Mouse (Mus musculus): ENCODE measurements around the gene Exosc2. TPM values are rescaled to one million over a fixed set of nuclear protein-coding genes. Genes with fewer than 3 reads are reported as not detected.
"Not testable (repeated sequence)": the region's sequence is repeated elsewhere in the genome, so short reads cannot be mapped to it uniquely, and the experiment has no call there.

Gene Exosc2
- total RNA-seq, 4 experiments from 2014 or later, result 7.0 to 10.4 (median 8.0) TPM

DNA sequence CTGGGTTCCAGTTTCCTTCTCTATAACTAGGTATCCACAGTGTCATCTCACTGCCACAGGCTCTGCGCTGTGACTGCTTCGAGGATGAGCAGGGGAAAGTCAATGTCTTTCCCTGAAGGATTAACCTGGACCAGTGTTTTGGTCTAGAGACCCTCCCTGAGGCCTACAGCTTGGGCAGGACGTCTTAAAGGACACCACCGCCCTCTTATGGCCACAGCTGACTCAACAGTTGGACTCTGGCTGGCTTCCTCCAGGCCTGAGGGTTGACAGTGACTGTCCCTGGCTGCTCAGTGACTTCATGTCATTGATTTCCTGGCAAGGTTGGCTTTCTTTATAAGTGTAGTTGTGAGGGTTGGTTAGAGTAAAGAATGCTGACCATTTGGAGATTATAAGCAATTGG lies 3.2 kb upstream of the Exosc2 start:
- DNase-seq (ENCODE audit: low spot score in 2 of 2), result no peak

DNA sequence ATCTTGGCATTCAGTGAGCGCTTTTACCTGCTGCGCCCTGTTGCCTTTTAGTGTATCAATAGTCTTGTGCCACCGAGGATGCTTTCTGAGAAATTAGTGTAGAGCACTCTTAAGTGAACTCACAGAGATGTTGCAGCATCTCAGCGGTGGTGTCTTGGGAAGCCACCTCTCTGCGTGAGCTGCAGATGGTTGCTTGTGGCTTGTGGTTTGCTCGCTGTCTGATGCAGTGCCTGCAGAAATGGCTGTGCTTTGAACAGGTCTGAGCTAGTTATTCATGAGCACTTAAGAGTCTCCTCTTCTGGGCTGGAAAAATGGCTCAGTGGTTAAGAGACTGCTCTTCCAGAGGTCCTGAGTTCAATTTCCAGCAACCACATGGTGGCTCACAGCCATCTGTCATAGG lies 8.1 kb downstream of the Exosc2 start:
- DNase-seq (ENCODE audit: low spot score in 2 of 2), result no peak

DNA sequence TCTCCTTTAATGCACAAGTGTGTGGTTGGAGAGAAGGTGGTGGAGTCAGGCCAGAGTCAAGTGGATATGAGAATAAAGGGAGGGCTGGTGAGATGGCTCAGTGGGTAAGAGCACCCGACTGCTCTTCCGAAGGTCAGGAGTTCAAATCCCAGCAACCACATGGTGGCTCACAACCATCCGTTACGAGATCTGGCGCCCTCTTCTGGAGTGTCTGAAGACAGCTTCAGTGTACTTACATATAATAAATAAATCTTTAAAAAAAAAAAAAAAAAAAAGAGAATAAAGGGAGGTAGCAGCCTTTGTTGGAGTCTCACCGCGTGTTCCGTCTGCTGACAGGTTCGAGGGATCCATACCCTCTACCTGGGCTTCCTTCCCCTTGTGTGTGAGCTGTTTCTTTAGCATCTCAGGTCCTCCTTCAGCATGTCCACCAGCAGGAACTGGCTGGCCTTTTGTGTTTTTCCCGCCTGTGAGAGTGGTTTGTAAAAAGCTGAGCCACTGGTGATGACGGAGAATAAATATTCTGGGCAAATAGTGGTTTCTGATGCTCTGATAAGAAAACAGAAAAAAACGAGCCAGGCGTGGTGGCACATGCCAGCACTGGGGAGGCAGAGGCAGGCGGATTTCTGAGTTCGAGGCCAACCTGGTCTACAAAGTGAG lies 10.7 kb downstream of the Exosc2 start:
- DNase-seq (ENCODE audit: low spot score in 2 of 2), result not testable (repeated sequence)

DNA sequence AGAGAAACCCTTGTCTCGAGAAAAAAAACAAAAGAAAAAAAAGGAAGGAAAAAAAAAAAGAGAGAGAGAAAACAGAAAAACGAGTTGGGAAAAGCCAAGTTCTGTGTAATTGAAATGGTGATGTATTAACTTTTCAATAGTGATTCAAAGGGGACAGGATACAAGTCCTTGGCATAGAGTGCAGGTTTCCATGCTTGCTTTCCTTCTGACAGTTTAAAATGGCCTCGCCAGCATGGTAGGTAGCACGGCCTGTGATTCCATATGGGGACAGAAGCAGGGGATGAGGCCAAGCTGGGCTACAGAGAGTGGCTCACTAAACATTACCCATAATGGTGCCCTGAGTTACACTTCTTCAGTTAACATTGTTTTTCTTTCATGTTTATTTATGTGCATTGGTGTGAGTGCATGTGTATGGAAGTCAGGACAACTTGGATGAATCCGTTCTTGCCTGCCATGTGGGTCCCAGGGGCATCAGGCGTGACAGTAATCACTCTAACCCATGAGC lies 11.3 kb downstream of the Exosc2 start:
- no peak for DNase-seq (ENCODE audit: low spot score in 2 of 2)

DNA sequence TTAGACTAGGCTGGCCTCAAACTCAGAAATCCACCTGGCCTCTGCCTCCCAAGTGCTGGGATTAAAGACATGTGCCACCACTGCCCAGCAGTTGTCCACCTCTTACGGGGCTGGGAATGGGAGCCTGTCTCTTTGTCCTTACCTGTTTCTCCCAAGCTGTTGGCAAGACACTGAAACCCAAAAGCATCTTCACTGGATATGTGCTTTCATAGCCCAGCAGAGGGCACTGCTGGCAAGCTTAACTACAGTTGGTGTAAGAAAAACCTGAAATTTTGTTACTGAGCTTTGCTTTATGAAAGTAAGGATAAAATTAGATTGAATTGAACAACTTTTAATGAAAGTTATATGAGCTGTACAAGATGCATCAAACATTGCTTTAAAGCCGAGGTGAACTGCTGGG lies 13.2 kb downstream of the Exosc2 start:
- peak in 1 of 2 experiments; percentile 27 for DNase-seq (ENCODE audit: low spot score in 2 of 2)

DNA sequence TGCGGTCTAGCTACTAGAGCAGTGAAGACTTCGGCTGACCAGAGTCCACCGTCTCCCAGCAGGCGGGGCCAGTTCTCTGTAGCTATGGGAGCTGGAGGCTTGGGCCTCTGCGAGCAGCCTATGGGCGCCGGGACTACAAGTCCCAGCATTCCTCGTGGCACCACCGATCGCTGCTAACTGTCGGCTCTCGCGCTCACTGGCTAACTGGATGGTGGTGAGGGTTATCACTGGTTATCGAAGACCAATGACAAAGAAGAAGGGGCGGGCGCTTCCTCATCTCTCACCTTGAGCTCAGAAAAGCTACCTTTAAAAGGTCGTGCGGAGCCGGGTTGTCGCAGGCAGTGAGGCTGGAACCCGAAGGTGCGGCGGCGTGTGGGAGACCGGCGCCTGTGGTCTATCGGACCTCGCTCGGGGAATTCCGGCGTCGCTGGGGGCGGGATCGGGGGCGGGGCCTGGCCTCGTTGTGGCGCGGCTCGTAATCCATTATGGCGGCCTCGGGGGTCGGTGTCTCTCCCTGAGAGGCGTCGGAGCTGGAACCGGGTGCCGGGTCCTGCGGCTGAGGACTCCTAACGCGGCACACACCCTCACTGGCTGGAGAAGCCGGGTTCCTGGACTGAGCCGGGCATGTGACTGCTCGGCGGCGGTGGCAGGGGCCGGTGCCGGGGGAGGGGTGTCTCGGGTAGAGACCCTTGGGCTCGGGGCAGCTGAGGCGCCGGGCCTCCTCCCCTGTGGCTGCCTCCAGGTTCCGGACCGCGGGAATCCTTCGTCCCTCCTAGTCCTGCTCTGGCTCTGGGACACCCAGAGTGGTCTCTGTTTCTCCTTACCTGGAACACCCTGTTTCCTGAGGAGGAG lies 17.8 kb downstream of the Exosc2 start, which contains the start of gene Abl1:
Abl1 (plus strand) TSS at position 303 of the 852 bp plus-strand sequence.
- DNase-seq (ENCODE audit: low spot score in 2 of 2), result peak; percentile 92 to 95

DNA sequence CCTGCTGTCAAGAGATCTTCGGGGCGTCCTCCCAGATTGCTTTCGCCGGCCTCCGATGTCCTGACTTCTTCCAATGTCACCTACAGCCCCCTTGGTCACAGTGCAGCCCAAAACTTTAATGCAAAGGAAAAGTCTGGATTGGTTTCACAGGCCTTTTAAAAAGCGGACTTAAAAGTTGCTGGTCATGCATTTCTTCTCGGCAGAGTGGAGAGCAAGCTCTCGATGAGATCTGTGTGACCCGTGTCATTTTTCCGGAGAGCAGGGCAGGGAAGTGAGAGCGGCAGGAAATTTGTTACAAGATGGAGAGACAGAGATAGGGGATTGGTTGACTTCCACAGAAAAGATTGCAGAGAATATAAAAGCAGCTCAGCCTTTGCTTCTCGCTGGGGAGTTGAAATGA lies 18.5 kb downstream of the Exosc2 start:
- DNase-seq (ENCODE audit: low spot score in 2 of 2), result no peak

DNA sequence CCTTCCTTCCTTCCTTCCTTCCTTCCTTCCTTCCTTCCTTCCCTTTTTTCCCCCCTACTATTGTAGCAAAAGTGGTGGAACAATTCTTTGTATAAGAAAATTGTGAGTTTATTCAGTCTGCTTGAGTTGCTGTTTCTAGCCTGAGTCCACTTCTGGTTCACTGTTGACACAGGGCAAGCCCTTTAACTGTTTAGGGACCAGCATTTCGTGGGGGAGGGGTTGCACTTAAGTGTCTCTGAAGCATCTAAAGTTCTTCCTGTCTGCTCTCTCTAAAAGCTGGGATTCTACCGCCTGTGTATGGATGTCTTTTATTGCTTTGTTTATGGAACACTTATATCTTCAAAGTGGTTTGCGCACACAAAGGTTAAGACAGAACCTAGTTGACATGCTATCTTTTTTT lies 19.5 kb downstream of the Exosc2 start:
- no peak for DNase-seq (ENCODE audit: low spot score in 2 of 2)

DNA sequence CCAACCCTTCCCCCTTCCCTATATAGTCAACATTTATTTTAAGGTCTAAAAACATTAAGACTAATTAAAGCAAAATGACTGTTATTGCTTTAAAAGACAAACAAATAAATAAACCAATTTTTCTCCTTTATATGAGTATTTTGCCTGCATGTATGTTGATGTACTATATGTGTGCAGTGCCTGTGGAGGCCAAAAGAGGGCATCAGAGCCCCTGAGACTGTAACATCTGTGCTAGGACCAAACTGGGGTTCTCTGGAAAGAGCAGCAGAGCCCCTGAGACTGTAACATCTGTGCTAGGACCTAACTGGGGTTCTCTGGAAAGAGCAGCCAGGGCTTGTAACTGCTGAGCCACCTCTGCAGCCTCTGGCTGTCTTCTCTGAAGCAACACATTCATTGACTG lies 27.7 kb downstream of the Exosc2 start:
- DNase-seq (ENCODE audit: low spot score in 2 of 2), result no peak

DNA sequence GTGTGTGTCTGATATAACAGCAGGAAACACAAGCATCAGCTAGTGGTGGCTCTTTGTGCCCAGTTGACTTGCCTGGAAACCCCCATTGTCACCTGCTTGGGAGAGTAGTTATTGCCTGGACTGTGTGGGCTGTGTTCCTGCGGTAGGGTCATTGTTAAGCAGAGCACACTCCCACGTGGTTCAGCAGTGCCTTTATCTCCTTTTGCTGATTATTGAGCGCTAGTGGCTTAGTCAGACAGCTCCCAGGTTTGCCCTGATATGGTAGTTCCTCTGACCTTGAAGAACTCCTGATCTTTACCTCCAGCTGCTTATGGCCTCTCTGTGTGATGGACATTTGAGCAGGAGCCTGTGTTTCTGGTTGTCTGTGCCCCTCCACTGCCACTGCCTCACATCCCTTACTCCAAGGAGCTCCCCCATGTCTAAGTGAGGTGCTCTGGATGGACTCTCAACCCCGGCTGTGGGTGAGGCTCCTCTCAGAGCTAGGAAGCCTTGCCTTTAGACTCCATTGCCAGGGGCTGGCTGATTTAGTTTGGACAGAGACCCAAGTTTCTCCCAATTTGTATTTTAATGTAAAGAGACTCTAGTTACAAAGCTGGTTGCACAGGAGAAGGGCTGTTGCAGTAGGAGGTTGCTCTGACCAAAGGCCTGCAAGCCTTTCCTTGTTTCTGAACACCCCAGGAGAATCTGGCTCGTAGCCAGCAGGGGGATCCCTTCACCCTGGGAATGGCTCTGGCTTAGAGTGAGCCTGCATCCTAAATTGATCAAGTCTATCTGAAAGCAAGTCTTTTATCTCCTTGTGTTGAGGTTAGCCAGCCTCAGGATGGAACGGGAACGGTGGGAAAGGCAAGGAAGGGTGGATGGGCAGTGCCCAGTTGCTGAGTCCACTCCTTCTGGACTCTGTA lies 30.3 kb downstream of the Exosc2 start:
- no peak for DNase-seq (ENCODE audit: low spot score in 2 of 2)

DNA sequence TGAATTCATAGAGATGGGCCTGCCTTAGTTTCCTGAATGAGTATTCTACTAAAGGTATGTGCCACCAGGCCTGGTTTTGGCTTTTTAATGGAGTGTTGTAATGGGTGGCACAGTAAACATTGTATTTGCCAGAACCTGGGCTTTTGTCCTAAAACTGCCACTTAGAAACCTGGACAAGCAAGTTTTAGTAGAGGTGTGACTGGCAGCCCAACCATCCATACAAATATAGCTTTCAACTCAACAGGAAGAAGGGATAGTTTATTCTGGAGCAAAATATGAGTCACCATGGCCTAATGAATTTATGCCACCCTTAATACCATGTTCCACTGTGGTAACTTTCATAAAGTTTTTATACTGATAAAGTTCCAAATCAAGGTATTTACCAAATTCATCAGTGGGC lies 32.7 kb downstream of the Exosc2 start:
- DNase-seq (ENCODE audit: low spot score in 2 of 2), result no peak

DNA sequence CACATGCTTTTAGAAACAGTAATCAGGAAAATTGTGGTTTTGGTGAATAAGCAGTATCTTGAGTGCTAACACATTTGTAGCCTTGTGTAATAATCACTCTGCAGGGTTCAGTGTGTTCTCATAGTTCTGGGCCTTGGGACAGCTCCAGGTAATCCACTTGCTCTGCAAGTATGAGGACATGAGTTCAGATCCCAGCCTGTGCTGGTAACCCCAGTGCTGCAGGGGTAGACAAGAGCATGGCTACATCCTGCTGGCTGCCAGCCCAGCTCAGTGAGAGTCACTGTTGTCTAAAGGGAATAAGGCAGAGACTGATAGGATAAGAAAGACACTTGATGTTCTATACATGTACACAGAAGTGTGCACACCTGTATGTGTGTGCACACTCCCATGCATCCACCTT lies 35.4 kb downstream of the Exosc2 start:
- DNase-seq (ENCODE audit: low spot score in 2 of 2), result no peak

DNA sequence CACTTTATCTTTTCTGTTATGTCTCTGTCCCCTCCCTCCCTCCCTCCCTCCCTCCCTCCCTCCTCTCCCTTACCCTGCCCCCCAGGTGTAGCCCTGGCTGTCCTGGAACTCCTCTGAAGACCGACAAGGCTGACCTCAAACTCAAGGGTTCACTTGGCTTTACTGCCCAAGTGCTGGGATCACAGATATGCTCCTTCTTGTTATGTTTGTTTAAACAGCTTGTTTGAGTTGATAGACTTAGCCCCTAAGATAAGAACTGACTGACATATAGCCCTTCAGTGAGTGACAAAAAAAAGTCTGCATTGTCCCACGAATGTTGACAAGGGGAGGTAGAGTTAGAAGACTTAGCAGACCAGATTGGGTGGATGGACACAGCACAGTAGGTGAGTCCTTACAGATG lies 36.0 kb downstream of the Exosc2 start:
- no peak for DNase-seq (ENCODE audit: low spot score in 2 of 2)

DNA sequence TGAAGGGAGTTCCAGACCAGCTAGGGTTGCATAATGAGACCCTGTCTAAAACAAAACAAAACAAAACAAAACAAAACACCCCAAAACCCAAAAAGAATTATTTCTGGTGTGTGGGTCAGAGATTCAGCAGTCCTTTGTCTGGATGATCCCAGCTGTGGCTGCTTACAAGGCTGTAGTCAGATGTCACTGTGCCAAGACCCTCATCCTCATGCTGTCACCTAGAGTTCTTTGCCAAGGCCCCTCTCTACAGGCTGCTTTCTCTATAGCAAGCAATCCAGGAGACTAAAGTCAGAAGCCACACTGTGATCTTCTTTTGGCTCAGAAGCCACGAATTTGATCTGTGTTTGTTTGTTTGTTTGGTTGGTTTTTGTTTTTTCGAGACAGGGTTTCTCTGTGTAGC lies 42.2 kb downstream of the Exosc2 start:
- DNase-seq (ENCODE audit: low spot score in 2 of 2), result no peak

DNA sequence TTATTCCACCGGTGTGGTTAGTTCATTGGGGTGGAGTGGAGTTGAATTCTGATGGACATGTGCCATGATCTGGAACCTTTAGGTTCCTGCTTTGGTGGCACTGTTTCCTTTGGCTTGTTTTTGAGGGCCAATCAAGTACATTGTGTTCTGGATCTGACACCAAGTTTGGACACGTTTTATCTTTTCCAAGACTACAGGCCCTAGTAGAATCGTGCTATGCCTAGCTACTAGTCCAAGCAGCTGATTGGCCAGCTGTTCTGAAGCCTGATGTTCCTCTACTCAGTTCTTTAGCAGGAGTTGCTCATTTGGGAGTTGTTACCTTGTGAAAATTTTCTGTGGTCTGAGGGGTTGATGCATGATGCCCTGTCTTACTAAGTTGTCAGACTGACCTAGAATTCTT lies 43.3 kb downstream of the Exosc2 start:
- no peak for DNase-seq (ENCODE audit: low spot score in 2 of 2)

DNA sequence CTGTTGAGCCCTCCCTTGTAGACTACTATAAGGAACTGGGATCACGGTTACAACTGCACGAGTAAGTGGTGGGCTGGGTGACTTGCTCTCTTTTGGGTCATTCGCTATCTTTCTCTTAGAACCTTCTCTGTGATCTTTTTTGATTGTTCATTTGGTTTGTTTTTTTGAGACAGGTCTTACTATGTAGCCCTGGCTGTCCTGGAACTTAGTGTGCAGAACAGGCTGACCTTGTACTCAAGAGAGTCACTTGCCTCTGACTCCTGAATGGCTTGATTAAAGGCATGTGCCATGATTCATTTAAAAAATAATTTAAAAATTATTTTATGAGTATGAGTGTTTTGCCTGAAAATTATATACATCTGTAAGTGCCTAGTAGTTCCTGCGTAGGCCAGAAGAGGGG lies 44.3 kb downstream of the Exosc2 start:
- no peak for DNase-seq (ENCODE audit: low spot score in 2 of 2)

DNA sequence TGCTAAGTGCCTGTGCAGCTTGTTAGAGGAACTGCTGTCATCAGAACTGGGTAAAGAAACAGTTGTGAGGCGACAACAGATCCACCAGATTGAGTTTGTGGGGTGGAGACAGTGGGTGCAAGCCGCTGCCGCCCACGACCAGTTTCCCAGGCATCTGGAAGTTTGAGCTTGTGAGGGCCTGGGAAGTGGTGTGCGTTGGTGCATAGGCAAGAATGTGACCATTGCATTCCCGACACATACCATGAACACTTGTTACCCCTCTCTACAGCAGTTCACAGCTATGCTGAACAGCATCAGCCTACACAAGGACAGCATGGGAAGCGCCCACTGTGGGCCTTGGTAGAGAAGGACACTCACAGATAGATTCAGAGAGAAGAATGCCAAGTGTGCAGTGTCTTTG lies 45.5 kb downstream of the Exosc2 start:
- DNase-seq (ENCODE audit: low spot score in 2 of 2), result no peak

DNA sequence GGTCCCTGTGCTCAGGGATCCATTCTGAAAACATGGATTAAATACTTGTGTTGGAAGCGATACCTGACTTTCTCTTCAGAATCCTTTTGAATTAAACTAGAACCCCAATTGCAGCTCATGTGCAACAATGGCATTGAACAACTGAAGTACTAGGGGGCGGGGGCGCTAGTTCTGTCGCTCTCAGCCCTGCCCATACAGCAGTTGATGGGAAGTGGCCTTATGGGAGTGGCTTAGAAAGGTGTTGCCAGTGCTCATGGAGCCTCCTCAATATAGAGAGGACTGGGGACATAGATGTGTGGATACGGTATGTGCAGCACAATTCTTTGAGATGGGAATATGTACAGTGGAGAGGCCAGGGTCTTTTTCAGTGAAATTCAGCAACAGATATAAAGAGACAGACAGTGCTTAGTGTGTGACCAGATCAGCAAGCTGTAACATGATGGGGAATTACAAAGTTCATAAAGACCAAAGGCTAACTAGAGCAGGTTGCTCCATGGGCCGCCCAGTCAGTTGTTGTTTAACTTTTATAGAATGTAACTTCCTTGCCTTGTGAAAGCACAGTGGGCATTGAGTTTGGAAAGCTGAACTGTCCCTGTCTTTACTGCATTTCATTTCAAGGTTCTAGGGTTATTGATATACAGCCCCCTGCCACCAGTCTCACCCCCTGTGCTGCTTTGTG lies 48.8 kb downstream of the Exosc2 start:
- DNase-seq (ENCODE audit: low spot score in 2 of 2), result no peak

DNA sequence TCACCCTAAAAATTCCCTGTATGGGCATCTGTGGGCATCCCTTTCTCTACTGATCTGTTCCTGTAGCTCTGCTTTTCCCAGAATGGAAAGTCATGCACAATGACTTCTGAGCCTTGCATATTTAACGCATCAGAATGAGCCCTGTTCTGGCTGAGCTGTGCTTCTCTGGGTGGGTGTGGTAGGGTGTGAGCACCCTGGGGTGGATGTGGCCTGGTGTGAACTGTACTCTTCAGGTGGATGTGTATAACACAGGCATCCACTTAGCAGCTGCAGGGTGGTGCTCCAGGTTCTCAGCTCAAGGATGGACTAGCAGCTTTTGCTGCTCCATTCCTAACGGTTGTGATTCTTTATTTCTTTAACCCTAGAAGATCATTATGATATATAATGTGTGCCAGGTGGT lies 49.4 kb downstream of the Exosc2 start:
- no peak for DNase-seq (ENCODE audit: low spot score in 2 of 2)

DNA sequence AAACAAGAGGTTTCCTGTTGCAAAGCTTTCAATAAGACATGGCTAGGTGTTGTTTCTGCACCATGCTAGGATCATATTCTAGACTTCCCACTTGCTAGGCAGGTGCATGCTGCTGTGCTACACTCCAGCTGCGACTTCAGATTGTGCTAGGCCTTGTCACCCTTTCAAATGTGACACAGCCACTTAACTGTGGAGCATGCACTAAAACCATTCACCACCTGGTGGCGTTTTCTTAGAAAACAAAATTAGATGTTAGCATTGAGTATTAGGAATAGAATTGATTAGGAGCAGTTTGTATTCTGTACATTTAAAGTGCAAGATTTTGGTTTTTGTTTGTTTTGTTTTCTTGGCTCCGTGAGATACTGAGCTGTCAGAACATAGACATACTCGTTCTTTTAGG lies 50.3 kb downstream of the Exosc2 start:
- DNase-seq (ENCODE audit: low spot score in 2 of 2), result peak in 1 of 2 experiments; percentile 14

All from gastrocnemius, adult 8-10 months (tissue).